Mouse (Mus musculus) heart, adult 2 months (tissue): ENCODE measurements around the gene Dpf2.

ENCODE experiments used
- CTCF ChIP-seq: fragments of 200-600 bp; IDR thresholded peaks from 2 replicates; pipeline ENCODE4 v1.8.1; 2022; ENCODE audit warnings: antibody characterized with exemption, mild to moderate bottlenecking, moderate library complexity
- EP300 ChIP-seq: fragments of 200-500 bp; IDR thresholded peaks from 2 replicates; pipeline ENCODE4 v1.6.1; 2011; ENCODE audit warnings: low read depth, low read length, control low read depth; ENCODE audit not compliant: insufficient read depth
- POLR2A ChIP-seq: fragments of 200-500 bp; IDR thresholded peaks from 2 replicates; pipeline ENCODE4 v1.6.1; 2011; ENCODE audit warnings: mild to moderate bottlenecking, low read depth, low read length, control low read depth; ENCODE audit not compliant: insufficient read depth

DNA sequence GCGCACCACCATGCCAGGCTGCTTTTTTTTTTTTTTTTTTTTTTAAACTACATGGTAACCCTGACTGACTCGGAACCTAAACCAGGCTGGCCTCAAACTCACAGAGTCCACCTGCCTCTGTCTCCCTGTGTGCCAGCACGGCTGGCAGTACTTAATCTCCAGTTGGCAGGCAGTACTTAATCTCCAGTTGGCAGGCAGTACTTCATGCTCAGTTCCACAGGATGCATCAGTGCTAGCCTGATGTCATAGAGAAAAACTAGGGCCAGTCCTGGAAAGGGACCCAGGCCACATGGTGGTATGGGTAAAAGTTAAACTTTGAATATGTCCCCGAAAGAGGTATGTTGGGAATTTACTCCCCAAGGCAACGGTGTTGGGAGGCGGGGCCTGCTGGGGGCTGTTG is 15.3 kb upstream of the Dpf2 start:
- TF ChIP-seq CTCF (no peak), EP300 (no peak), POLR2A (no peak)
